Mouse (Mus musculus): ENCODE results near the gene Bbip1. TPM values are rescaled to one million over a fixed set of nuclear protein-coding genes. Genes with fewer than 3 reads are reported as not detected.

Bbip1 gene
- polyA plus RNA-seq, 1 experiment from 2014 or later, result 111 TPM

GRCm38 (mm10) chr19:53945171-53946042 is 980 bp upstream of the Bbip1 start:
- no peaks in the 10 kb centered on the region for H3K4me1 ChIP-seq (replicated peaks; ENCODE audit: insufficient read depth, low read length)
- H3K27me3 ChIP-seq (ENCODE audit: insufficient read depth, low read length), result no peaks in the 10 kb centered on the region
- WGBS, result under 1% methylated on average over 48 of the region's 69 CpGs
- peak overlapping the region; percentile 64 for H3K4me2 ChIP-seq (ENCODE audit: low read length)
- TF ChIP-seq CTCF (IDR thresholded peaks at IDR 0.05; ENCODE audit: low read depth), result no peak
- ATAC-seq (replicated peaks; ENCODE audit: low FRiP score, low read depth) (peak; percentile 16), DNase-seq (ENCODE audit: low spot score) (peak; percentile 72)
- H3K9me3 ChIP-seq (replicated peaks; ENCODE audit: low read length), result no peaks in the 10 kb centered on the region
- 0 out of 2 replicates have a peak, but pooled peaks cover 3% of the 10 kb centered on the region for H3K36me3 ChIP-seq (ENCODE audit: insufficient read depth, low read length)
- peak overlapping the region; percentile 98 for H3K4me3 ChIP-seq (replicated peaks; ENCODE audit: low read depth, low read length)
- H3K27ac ChIP-seq, result peak overlapping the region; percentile 97
- H3K9ac ChIP-seq (ENCODE audit: low read depth, low read length), result peak overlapping the region; percentile 98

DNA sequence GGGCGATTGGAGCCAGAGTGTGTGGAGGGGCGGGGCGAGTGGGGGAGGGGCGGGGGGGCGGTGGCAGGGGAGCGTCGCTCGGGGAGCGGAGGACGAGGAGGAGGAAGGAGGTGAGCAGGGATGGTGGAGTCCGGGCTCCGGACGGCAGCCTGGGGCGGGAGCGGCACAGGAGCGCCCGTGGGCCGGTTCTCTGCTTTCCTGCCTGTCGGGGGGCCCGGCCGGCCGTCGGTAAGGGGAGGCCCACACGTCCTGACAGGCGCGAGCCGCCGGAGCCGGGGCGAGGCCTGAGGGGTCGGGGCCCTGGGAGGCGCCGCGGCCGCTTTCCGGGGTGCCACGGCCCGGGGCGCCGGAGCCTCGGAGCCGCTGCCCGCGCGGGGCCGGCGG is 351 bp upstream of the Bbip1 start:
- peak overlapping the region; percentile 98 for H3K4me3 ChIP-seq (replicated peaks; ENCODE audit: low read depth, low read length)
- 0% methylated on average over 3 of the region's 47 CpGs for WGBS
- peak; percentile 70; the same call in 1 of the 2 replicates for ATAC-seq (replicated peaks; ENCODE audit: low FRiP score, low read depth)
- no peak for DNase-seq (ENCODE audit: low spot score)
- H3K9ac ChIP-seq (ENCODE audit: low read depth, low read length), result peak overlapping the region; percentile 98
- H3K4me1 ChIP-seq (replicated peaks; ENCODE audit: insufficient read depth, low read length), result no peaks in the 10 kb centered on the region
- 0 out of 2 replicates have a peak, but pooled peaks cover 3% of the 10 kb centered on the region for H3K36me3 ChIP-seq (ENCODE audit: insufficient read depth, low read length)
- H3K27ac ChIP-seq, result peak overlapping the region; percentile 97
- H3K4me2 ChIP-seq (ENCODE audit: low read length), result peak overlapping the region; percentile 64
- no peak for TF ChIP-seq CTCF (IDR thresholded peaks at IDR 0.05; ENCODE audit: low read depth)
- no peaks in the 10 kb centered on the region for H3K27me3 ChIP-seq (ENCODE audit: insufficient read depth, low read length)
- H3K9me3 ChIP-seq (replicated peaks; ENCODE audit: low read length), result no peaks in the 10 kb centered on the region

DNA sequence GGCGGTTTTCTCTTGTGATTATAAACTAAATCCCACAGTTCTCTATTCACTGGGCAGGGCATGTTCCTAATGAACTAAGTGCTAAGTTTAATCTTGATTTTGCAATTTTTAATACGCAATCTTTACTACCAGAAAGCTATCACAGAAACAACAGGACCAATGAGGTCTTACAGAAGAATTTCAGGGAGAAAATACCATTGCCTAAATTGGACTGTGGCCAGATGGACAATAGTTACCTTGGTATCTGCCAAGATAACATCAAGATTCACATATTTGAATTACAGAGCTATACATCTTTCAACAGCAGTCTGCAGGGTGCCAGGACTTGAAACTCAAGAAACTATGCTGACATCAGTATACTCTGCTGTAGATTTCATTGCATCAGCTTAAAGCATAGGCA is 2.1 kb downstream of the Bbip1 start:
- 93% methylated on average over 2 of the region's 2 CpGs for WGBS
- H3K4me2 ChIP-seq (ENCODE audit: low read length), result peak overlapping the region; percentile 2; the same call in 1 of the 2 replicates

GRCm38 (mm10) chr19:53941139-53941538 is 3.3 kb downstream of the Bbip1 start:
- 85% methylated on average over 4 of the region's 4 CpGs for WGBS
- H3K4me2 ChIP-seq (ENCODE audit: low read length), result no peak overlapping the region
- H3K9ac ChIP-seq (ENCODE audit: low read depth, low read length), result no peak overlapping the region
- H3K4me3 ChIP-seq (replicated peaks; ENCODE audit: low read depth, low read length), result no peak overlapping the region
- H3K4me1 ChIP-seq (replicated peaks; ENCODE audit: insufficient read depth, low read length), result no peaks in the 10 kb centered on the region
- no peak overlapping the region for H3K27ac ChIP-seq
- no peak for ATAC-seq (replicated peaks; ENCODE audit: low FRiP score, low read depth)
- no peaks in the 10 kb centered on the region for H3K9me3 ChIP-seq (replicated peaks; ENCODE audit: low read length)
- no peak for TF ChIP-seq CTCF (IDR thresholded peaks at IDR 0.05; ENCODE audit: low read depth)
- H3K27me3 ChIP-seq (ENCODE audit: insufficient read depth, low read length), result no peaks in the 10 kb centered on the region
- 0 out of 2 replicates have a peak, but pooled peaks cover 7% of the 10 kb centered on the region for H3K36me3 ChIP-seq (ENCODE audit: insufficient read depth, low read length)
- DNase-seq (ENCODE audit: low spot score), result no peak

More for the DNA sequence above, 2.1 kb downstream of the Bbip1 start:
- Histone ChIP-seq H3K9ac (ENCODE audit: low read depth, low read length) (no peak overlapping the region), H3K4me3 (replicated peaks; ENCODE audit: low read depth, low read length) (no peak overlapping the region), H3K36me3 (ENCODE audit: insufficient read depth, low read length) (0 out of 2 replicates have a peak, but pooled peaks cover 7% of the 10 kb centered on the region), H3K27me3 (ENCODE audit: insufficient read depth, low read length) (no peaks in the 10 kb centered on the region), H3K9me3 (replicated peaks; ENCODE audit: low read length) (no peaks in the 10 kb centered on the region), H3K27ac (no peak overlapping the region), H3K4me1 (replicated peaks; ENCODE audit: insufficient read depth, low read length) (no peaks in the 10 kb centered on the region)
- no peak for TF ChIP-seq CTCF (IDR thresholded peaks at IDR 0.05; ENCODE audit: low read depth)
- DNase-seq (ENCODE audit: low spot score) (no peak), ATAC-seq (replicated peaks; ENCODE audit: low FRiP score, low read depth) (no peak)

DNA sequence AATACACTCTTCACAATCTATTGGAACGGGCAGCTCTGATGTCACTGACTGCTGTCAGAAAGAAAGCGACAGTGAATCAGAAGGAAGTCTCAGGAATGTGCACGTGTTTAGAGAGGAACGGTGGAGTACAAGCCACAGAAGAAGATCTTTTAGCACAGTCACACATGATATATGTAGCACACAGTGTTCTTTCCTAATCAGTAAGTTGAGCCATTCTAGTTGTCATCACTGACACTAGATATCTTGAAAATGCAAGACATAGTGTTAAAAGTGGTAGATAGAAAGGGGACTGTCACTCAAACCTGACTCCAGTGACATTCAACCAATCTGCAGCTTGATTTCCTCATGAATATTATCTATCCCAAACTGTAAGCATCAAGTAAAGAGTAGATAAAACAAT is 5.0 kb downstream of the Bbip1 start:
- ATAC-seq (replicated peaks; ENCODE audit: low FRiP score, low read depth) (no peak), DNase-seq (ENCODE audit: low spot score) (no peak)
- no peaks in the 10 kb centered on the region for H3K4me1 ChIP-seq (replicated peaks; ENCODE audit: insufficient read depth, low read length)
- H3K27me3 ChIP-seq (ENCODE audit: insufficient read depth, low read length), result no peaks in the 10 kb centered on the region
- no peak for TF ChIP-seq CTCF (IDR thresholded peaks at IDR 0.05; ENCODE audit: low read depth)
- H3K4me2 ChIP-seq (ENCODE audit: low read length), result no peak overlapping the region
- 0 out of 2 replicates have a peak, but pooled peaks cover 7% of the 10 kb centered on the region for H3K36me3 ChIP-seq (ENCODE audit: insufficient read depth, low read length)
- no peak overlapping the region for H3K27ac ChIP-seq
- no peak overlapping the region for H3K4me3 ChIP-seq (replicated peaks; ENCODE audit: low read depth, low read length)
- 76% methylated on average over 4 of the region's 4 CpGs for WGBS
- H3K9me3 ChIP-seq (replicated peaks; ENCODE audit: low read length), result no peaks in the 10 kb centered on the region
- H3K9ac ChIP-seq (ENCODE audit: low read depth, low read length), result no peak overlapping the region

DNA sequence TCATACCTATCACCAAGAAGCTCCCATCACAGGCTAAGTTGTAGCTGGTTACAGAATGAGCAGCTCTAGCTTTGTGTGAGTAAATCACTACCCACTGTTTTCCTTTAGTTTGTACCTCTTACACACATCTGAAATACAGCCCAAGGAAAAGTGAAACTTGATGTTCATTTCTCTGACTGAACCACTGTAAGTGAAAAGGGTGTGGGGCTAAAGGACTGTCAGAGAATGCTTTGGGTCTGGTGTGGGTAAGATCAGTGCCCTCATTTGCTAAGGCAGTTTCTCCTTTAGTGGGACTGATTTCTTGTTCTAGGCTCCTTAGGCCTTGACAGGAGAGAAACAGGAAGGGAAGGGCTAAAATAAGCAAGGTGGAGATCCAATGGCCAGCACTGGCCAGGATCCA is 10.4 kb downstream of the Bbip1 start:
- Histone ChIP-seq H3K36me3 (ENCODE audit: insufficient read depth, low read length) (peaks cover 10% of the 10 kb centered on the region), H3K4me3 (replicated peaks; ENCODE audit: low read depth, low read length) (no peak overlapping the region), H3K4me2 (ENCODE audit: low read length) (no peak overlapping the region), H3K9ac (ENCODE audit: low read depth, low read length) (no peak overlapping the region), H3K4me1 (replicated peaks; ENCODE audit: insufficient read depth, low read length) (no peaks in the 10 kb centered on the region), H3K27ac (no peak overlapping the region), H3K27me3 (ENCODE audit: insufficient read depth, low read length) (no peaks in the 10 kb centered on the region), H3K9me3 (replicated peaks; ENCODE audit: low read length) (no peaks in the 10 kb centered on the region)
- TF ChIP-seq CTCF (IDR thresholded peaks at IDR 0.05; ENCODE audit: low read depth), result no peak
- DNase-seq (ENCODE audit: low spot score) (no peak), ATAC-seq (replicated peaks; ENCODE audit: low FRiP score, low read depth) (no peak)
